Mouse (Mus musculus) CH12.LX (cell line): ENCODE results near the gene Gm13090. TPM values are rescaled to one million over a fixed set of nuclear protein-coding genes. Genes with fewer than 3 reads are reported as not detected.

Experiments used
- DNase-seq: peaks from one replicate; pipeline ENCODE4 v3.0.0-alpha.2; 2013; ENCODE audit errors: extremely low read depth
- H3K27ac ChIP-seq: 2 replicates; pipeline ENCODE4 v1.5.1; 2012; ENCODE audit warnings: low read depth, mild to moderate bottlenecking, control low read depth, moderate library complexity; ENCODE audit not compliant: insufficient read depth
- H3K27me3 ChIP-seq: replicated peaks from 2 replicates; pipeline ENCODE3; 2012; ENCODE audit warnings: inconsistent platforms
- H3K36me3 ChIP-seq, 2 experiments: replicated peaks in 1 of 2; 2 replicates each; pipeline versions ENCODE3 to v1.6.1; 2012; ENCODE audit warnings: inconsistent platforms in 1 of 2, low read length in 1 of 2, mild to moderate bottlenecking in 1 of 2, mixed read lengths in 1 of 2, moderate library complexity in 1 of 2; ENCODE audit not compliant: control insufficient read depth in 1 of 2, insufficient read depth in 1 of 2
- H3K4me1 ChIP-seq, 2 experiments: 2 replicates each; pipeline ENCODE4 v1.6.1; 2012; ENCODE audit warnings: inconsistent platforms in 1 of 2, moderate library complexity in 1 of 2; ENCODE audit not compliant: insufficient read depth in 2 of 2, control insufficient read depth in 1 of 2
- H3K4me2 ChIP-seq: 2 replicates; pipeline ENCODE4 v1.6.1; 2012; ENCODE audit warnings: low read depth, mild to moderate bottlenecking, control low read depth; ENCODE audit not compliant: poor library complexity, insufficient read depth, severe bottlenecking
- H3K4me3 ChIP-seq, 3 experiments: fragments of 150-350 bp in 1 of 3; sonication (generic) in 1 of 3; replicated peaks in 1 of 3; 2 replicates each; pipeline versions ENCODE3 to v1.5.1; 2011 to 2012; ENCODE audit warnings: low read depth in 2 of 3, low read length in 2 of 3, mild to moderate bottlenecking in 2 of 3, moderate library complexity in 2 of 3, control low read depth in 1 of 3, improper control_type of control experiment in 1 of 3, inconsistent platforms in 1 of 3, mixed read lengths in 1 of 3; ENCODE audit not compliant: poor library complexity in 1 of 3
- H3K79me2 ChIP-seq: replicated peaks from 2 replicates; pipeline ENCODE4 v1.6.1; 2012; ENCODE audit warnings: mild to moderate bottlenecking, moderate library complexity; ENCODE audit not compliant: control insufficient read depth, poor library complexity, insufficient read depth, severe bottlenecking; ENCODE audit errors: extremely low read depth
- H3K9ac ChIP-seq: 2 replicates; pipeline ENCODE4 v1.6.1; 2012; ENCODE audit warnings: low read depth, mild to moderate bottlenecking, control low read depth, moderate library complexity; ENCODE audit not compliant: insufficient read depth
- H3K9me3 ChIP-seq: replicated peaks from 2 replicates; pipeline ENCODE3; 2012; ENCODE audit warnings: low read length, inconsistent platforms, mixed read lengths
- CHD1 ChIP-seq: IDR thresholded peaks from 2 replicates; pipeline ENCODE4 v1.6.1; 2012; ENCODE audit warnings: low read depth, low read length, improper control_type of control experiment, inconsistent platforms
- CHD2 ChIP-seq: IDR thresholded peaks from 2 replicates; pipeline ENCODE4 v1.6.1; 2011; ENCODE audit warnings: low read length, improper control_type of control experiment
- EP300 ChIP-seq: IDR thresholded peaks from 2 replicates; pipeline ENCODE4 v1.6.1; 2011; ENCODE audit warnings: low read length, improper control_type of control experiment
- ETS1 ChIP-seq: conservative IDR thresholded peaks from 2 replicates; pipeline ENCODE4 v1.6.1; 2012; ENCODE audit warnings: low read depth, mild to moderate bottlenecking, inconsistent platforms, low read length, improper control_type of control experiment, moderate library complexity
- HCFC1 ChIP-seq: IDR thresholded peaks from 2 replicates; pipeline ENCODE4 v1.6.1; 2012; ENCODE audit warnings: low read depth, mild to moderate bottlenecking, inconsistent platforms, low read length, improper control_type of control experiment
- IRF4 ChIP-seq: IDR thresholded peaks from 2 replicates; pipeline ENCODE4 v1.6.1; 2014; ENCODE audit warnings: low read depth, mild to moderate bottlenecking, inconsistent platforms, low read length, improper control_type of control experiment
- KAT2A ChIP-seq: IDR thresholded peaks from 2 replicates; pipeline ENCODE4 v1.6.1; 2012; ENCODE audit warnings: low read length, improper control_type of control experiment, inconsistent platforms; ENCODE audit not compliant: insufficient replicate concordance
- MAFK ChIP-seq: IDR thresholded peaks from 2 replicates; pipeline ENCODE4 v1.6.1; 2011; ENCODE audit warnings: low read length, improper control_type of control experiment; ENCODE audit not compliant: insufficient replicate concordance
- MAX ChIP-seq: IDR thresholded peaks from 2 replicates; pipeline ENCODE4 v1.6.1; 2011; ENCODE audit warnings: low read length, improper control_type of control experiment
- MXI1 ChIP-seq: IDR thresholded peaks from 2 replicates; pipeline ENCODE4 v1.6.1; 2011; ENCODE audit warnings: mild to moderate bottlenecking, low read depth, low read length, improper control_type of control experiment
- MYC ChIP-seq: IDR thresholded peaks from 2 replicates; pipeline ENCODE4 v1.6.1; 2011; ENCODE audit warnings: low read depth, mild to moderate bottlenecking, improper control_type of control experiment, low read length
- NELFE ChIP-seq: IDR thresholded peaks from 2 replicates; pipeline ENCODE4 v1.6.1; 2011; ENCODE audit warnings: low read depth, low read length, improper control_type of control experiment
- PAX5 ChIP-seq: IDR thresholded peaks from 2 replicates; pipeline ENCODE4 v1.6.1; 2012; ENCODE audit warnings: low read length, inconsistent platforms, mixed read lengths
- RAD21 ChIP-seq: IDR thresholded peaks from 2 replicates; pipeline ENCODE4 v1.6.1; 2011; ENCODE audit warnings: low read depth, mild to moderate bottlenecking, low read length, improper control_type of control experiment, moderate library complexity
- SIN3A ChIP-seq: IDR thresholded peaks from 2 replicates; pipeline ENCODE4 v1.6.1; 2012; ENCODE audit warnings: low read length, improper control_type of control experiment, inconsistent platforms
- TBP ChIP-seq: conservative IDR thresholded peaks from 2 replicates; pipeline ENCODE4 v1.6.1; 2011; ENCODE audit warnings: low read depth, low read length, improper control_type of control experiment
- TCF12 ChIP-seq: IDR thresholded peaks from 2 replicates; pipeline ENCODE4 v1.6.1; 2014; ENCODE audit warnings: low read depth, mild to moderate bottlenecking, inconsistent platforms, low read length, improper control_type of control experiment
- USF1 ChIP-seq: IDR thresholded peaks from 2 replicates; pipeline ENCODE4 v1.6.1; 2014; ENCODE audit warnings: low read depth, mild to moderate bottlenecking, inconsistent platforms, low read length, improper control_type of control experiment
- USF2 ChIP-seq: conservative IDR thresholded peaks from 2 replicates; pipeline ENCODE4 v1.6.1; 2011; ENCODE audit warnings: low read depth, low read length, improper control_type of control experiment
- ZMIZ1 ChIP-seq: IDR thresholded peaks from 2 replicates; pipeline ENCODE4 v1.6.1; 2012; ENCODE audit warnings: low read depth, mild to moderate bottlenecking, inconsistent platforms, low read length, improper control_type of control experiment
- ZNF384 ChIP-seq: IDR thresholded peaks from 2 replicates; pipeline ENCODE4 v1.6.1; 2012; ENCODE audit warnings: low read depth, low read length, improper control_type of control experiment, inconsistent platforms
- dilution Hi-C: fragments of 300-500 bp; cut with MboI; formaldehyde crosslinking; loops from 2 replicates; pipeline ENCODE4 v1.14.3; 2020; ENCODE audit warnings: low sequenced_read_pairs; ENCODE audit not compliant: extremely low pct_unique_long_range_greater_than_20kb, extremely low pct_ligation_motif_present
- in situ Hi-C: fragments of 300-500 bp; cut with MboI; formaldehyde crosslinking; loops from 3 replicates; pipeline ENCODE4 v1.14.3; 2019; ENCODE audit warnings: low sequenced_read_pairs, low pct_ligation_motif_present, low pct_unique_long_range_greater_than_20kb, mixed read lengths
- polyA plus RNA-seq: library from polyadenylated mRNA; unstranded; fragments of >175 nt; gene quantifications from 2 replicates; pipeline ENCODE4 v1.2.1, GENCODE M21; 2012; ENCODE audit warnings: low read depth; ENCODE audit not compliant: insufficient read length
- total RNA-seq, 2 experiments: library from RNA; depleted of rRNA; stranded (reverse); fragments of 300-350 nt in 1 of 2; fragments of >200 nt in 1 of 2; gene quantifications; 2 replicates each; pipeline ENCODE4 v1.2.3; 2012 to 2014

The Gm13090 gene
- total and polyA plus RNA-seq, 3 experiments, result not detected

DNA sequence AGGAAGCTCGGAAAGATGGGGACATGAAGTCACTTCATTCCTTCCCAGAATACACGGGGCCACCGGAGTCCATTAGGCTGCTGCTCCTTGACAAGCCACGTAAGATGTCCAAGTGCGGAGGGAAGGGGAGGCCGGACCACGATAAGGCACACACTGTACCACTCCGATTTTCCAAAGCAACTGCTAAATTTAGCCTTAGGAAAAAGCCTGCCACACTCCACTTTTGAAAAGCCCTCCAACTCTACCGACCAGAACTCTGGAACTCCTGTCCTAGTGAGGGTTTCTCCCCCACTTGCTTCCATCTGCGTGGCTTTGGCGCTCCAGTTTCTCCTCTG is 7.7 kb downstream of the Gm13090 start:
- in situ Hi-C loops (no loop called here), dilution Hi-C loops (no loop called here)
- no peak overlapping the region for H3K27ac ChIP-seq
- no peak overlapping the region for H3K9ac ChIP-seq
- H3K27me3 ChIP-seq, result peaks cover 5% of the 10 kb centered on the region
- no peaks in the 10 kb centered on the region for H3K79me2 ChIP-seq
- H3K36me3 ChIP-seq, result no peaks in the 10 kb centered on the region
- H3K4me2 ChIP-seq, result no peak overlapping the region
- no peak for DNase-seq
- no peaks in the 10 kb centered on the region for H3K4me1 ChIP-seq
- TF ChIP-seq TCF12, result no peak
- TF ChIP-seq CHD2, result no peak
- TF ChIP-seq TBP, result no peak
- TF ChIP-seq PAX5, result no peak
- no peak for TF ChIP-seq EP300
- no peak for TF ChIP-seq ZMIZ1
- no peak for TF ChIP-seq MXI1
- TF ChIP-seq MAFK, result no peak
- no peak for TF ChIP-seq CHD1
- TF ChIP-seq ETS1, result no peak
- TF ChIP-seq MAX, result no peak
- no peak for TF ChIP-seq USF2
- TF ChIP-seq MYC, result no peak
- no peak for TF ChIP-seq RAD21
- H3K4me3 ChIP-seq, result no peak overlapping the region
- H3K9me3 ChIP-seq, result peaks cover 17% of the 10 kb centered on the region

- Histone ChIP-seq H3K27me3 (no peaks in the 10 kb centered on the region), H3K4me2 (no peak overlapping the region), H3K4me3 (no peak overlapping the region), H3K79me2 (no peaks in the 10 kb centered on the region), H3K36me3 (no peaks in the 10 kb centered on the region), H3K9ac (no peak overlapping the region), H3K9me3 (peaks cover 45% of the 10 kb centered on the region), H3K4me1 (no peaks in the 10 kb centered on the region), H3K27ac (no peak overlapping the region)
- no peak for DNase-seq
- dilution Hi-C loops, result no loop called here
- TF ChIP-seq IRF4, result no peak
- TF ChIP-seq ZMIZ1, result no peak
- no peak for TF ChIP-seq SIN3A
- no peak for TF ChIP-seq ZNF384
- no peak for TF ChIP-seq CHD2
- no peak for TF ChIP-seq NELFE
- no peak for TF ChIP-seq USF1
- TF ChIP-seq HCFC1, result no peak
- no peak for TF ChIP-seq RAD21
- no peak for TF ChIP-seq KAT2A
- in situ Hi-C loops, result no loop called here
These were observed 14.3 kb downstream of the Gm13090 start for GRCm38 (mm10) chr4:151103646-151104045.
